9 mouse cellular contexts compared by ENCODE assay signal in the genomic region with DNA sequence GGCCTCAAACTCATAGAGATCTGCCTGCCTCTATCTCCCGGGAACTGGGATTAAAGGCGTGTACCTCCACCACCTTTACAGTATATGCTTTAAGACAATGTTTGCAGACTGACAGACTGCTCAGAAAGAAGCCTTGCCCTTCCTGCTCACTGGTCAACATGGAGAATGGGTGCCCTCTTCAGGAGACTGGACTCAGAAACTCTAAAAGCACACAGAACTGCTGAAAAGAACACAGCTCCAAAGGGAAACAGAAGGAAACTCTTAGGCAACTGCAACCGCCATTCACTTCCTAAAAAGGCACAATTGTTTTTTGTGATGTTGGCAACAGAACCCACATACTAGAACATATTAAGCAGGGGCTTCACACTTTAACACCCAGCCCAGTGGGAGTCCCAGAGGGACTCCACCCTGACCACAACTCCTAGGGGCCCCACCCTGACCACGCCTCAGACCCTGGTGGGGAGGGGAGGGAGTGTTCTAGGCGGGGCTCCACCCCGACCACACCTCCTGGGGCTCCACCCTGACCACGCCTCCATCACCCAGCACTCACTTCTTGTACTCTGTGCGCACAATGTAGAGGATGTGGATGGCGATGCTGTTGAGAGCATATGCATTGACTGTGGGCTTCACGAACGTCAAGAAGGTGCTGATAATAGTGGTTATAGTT. TPM values are rescaled to one million over a fixed set of nuclear protein-coding genes. Genes with fewer than 3 reads are reported as not detected.
DNase-seq lines count a peak whose midpoint lies in the region; ATAC-seq and TF ChIP-seq lines count a peak whose summit lies in the region.
"Had no signal": no experiment of that assay in that cellular context is flagged by ENCODE, and none has a peak within 500 bp of the region (broad histone marks: within the 10 kb centered on the region; RNA-seq: fewer than 3 reads in every experiment).

No protein-coding gene starts in this region.

- H3K36me3 ChIP-seq in heart, adult 2 months (ENCODE audit: control insufficient read depth, insufficient read depth, low read length): no peaks in the 10 kb centered on the region
- H3K36me3 ChIP-seq in limb, embryonic 15.5 days: no peaks in the 10 kb centered on the region
- no peaks in the 10 kb centered on the region for H3K36me3 ChIP-seq in hindbrain, postnatal 0 days (ENCODE audit: insufficient read depth, low read length)
- H3K36me3 ChIP-seq in neural tube, embryonic 15.5 days: no peaks in the 10 kb centered on the region
- H3K36me3 ChIP-seq: limb, embryonic 13.5 days had no signal

- intact Hi-C loops in heart, adult 2 months (cut with DNase I): no loop called here
- intact Hi-C loops in heart, postnatal 25 days (cut with DNase I): no loop called here

- H3K27me3 ChIP-seq in heart, adult 2 months (ENCODE audit: control insufficient read depth, insufficient read depth, low read length): peaks cover 2% of the 10 kb centered on the region; the same call in 1 of the 2 replicates
- no peaks in the 10 kb centered on the region for H3K27me3 ChIP-seq in limb, embryonic 15.5 days
- no peaks in the 10 kb centered on the region for H3K27me3 ChIP-seq in hindbrain, postnatal 0 days (ENCODE audit: insufficient read depth, low read length)
- peaks cover 2% of the 10 kb centered on the region; the same call in 1 of the 2 replicates for H3K27me3 ChIP-seq in neural tube, embryonic 15.5 days (replicated peaks)
- H3K27me3 ChIP-seq: limb, embryonic 13.5 days had no signal

- ATAC-seq in limb, embryonic 15.5 days (ENCODE audit: insufficient number of reproducible peaks, low FRiP score, low TSS enrichment, low read depth): 0 out of 2 replicates have a peak, but pooled peaks have one; percentile 65
- ATAC-seq in hindbrain, postnatal 0 days: no peak
- ATAC-seq in neural tube, embryonic 15.5 days (ENCODE audit: low FRiP score): no peak

- H3K9me3 ChIP-seq in limb, embryonic 15.5 days: no peaks in the 10 kb centered on the region
- H3K9me3 ChIP-seq in hindbrain, postnatal 0 days (ENCODE audit: low read length): no peaks in the 10 kb centered on the region
- no peaks in the 10 kb centered on the region for H3K9me3 ChIP-seq in neural tube, embryonic 15.5 days (replicated peaks)
- H3K9me3 ChIP-seq: limb, embryonic 13.5 days had no signal

- H3K9ac ChIP-seq in heart, adult 2 months (ENCODE audit: low read depth, low read length): no peak overlapping the region
- H3K9ac ChIP-seq in limb, embryonic 15.5 days: no peak overlapping the region
- H3K9ac ChIP-seq in hindbrain, postnatal 0 days (replicated peaks; ENCODE audit: low read length): no peak overlapping the region
- no peak overlapping the region for H3K9ac ChIP-seq in neural tube, embryonic 15.5 days (replicated peaks)
- H3K9ac ChIP-seq: limb, embryonic 13.5 days had no signal

- DNase-seq in heart, adult 2 months: peak in 1 of 2 experiments; percentile 37
- no peak for DNase-seq in heart, postnatal 25 days (ENCODE audit: low spot score)
- DNase-seq in NIH3T3 (ENCODE audit: low read depth): peak; percentile 63
- DNase-seq in skeletal muscle tissue, adult 2 months (ENCODE audit: low read depth, low spot score): peak; percentile 7
- no peak for DNase-seq in right cerebral cortex, adult 2 months (ENCODE audit: low spot score in 2 of 2)
- DNase-seq in hindbrain, postnatal 0 days (ENCODE audit: low spot score): no peak

- no peak for TF ChIP-seq POLR2A in heart, adult 2 months (IDR thresholded peaks at IDR 0.05; ENCODE audit: insufficient read depth, low read depth, low read length)

- no peak overlapping the region for H3K27ac ChIP-seq in heart, adult 2 months
- H3K27ac ChIP-seq in limb, embryonic 15.5 days: no peak overlapping the region
- no peak overlapping the region for H3K27ac ChIP-seq in hindbrain, postnatal 0 days
- no peak overlapping the region for H3K27ac ChIP-seq in neural tube, embryonic 15.5 days (replicated peaks)
- H3K27ac ChIP-seq: limb, embryonic 13.5 days had no signal

- no peaks in the 10 kb centered on the region for H3K4me1 ChIP-seq in heart, adult 2 months (ENCODE audit: control insufficient read depth, insufficient read depth, low read length)
- no peaks in the 10 kb centered on the region for H3K4me1 ChIP-seq in limb, embryonic 15.5 days
- H3K4me1 ChIP-seq in hindbrain, postnatal 0 days (ENCODE audit: insufficient read depth, low read length): no peaks in the 10 kb centered on the region
- H3K4me1 ChIP-seq in neural tube, embryonic 15.5 days: no peaks in the 10 kb centered on the region
- H3K4me1 ChIP-seq: limb, embryonic 13.5 days had no signal

- peak; percentile 27 for TF ChIP-seq CTCF in heart, adult 2 months (IDR thresholded peaks at IDR 0.05)
- TF ChIP-seq CTCF in hindbrain, postnatal 0 days (IDR thresholded peaks at IDR 0.05; ENCODE audit: low read depth): no peak

- no peak for TF ChIP-seq EP300 in heart, adult 2 months (IDR thresholded peaks at IDR 0.05; ENCODE audit: insufficient read depth, low read depth, low read length)

- 20% methylated on average over 11 of the region's 11 CpGs for WGBS in heart, adult 2 months
- WGBS in limb, embryonic 15.5 days: 27% methylated on average over 11 of the region's 11 CpGs
- 38% methylated on average over 11 of the region's 11 CpGs for whole genome bisulfite sequencing in hindbrain, postnatal 0 days
- 35% methylated on average over 11 of the region's 11 CpGs for WGBS in neural tube, embryonic 15.5 days

- H3K4me3 ChIP-seq in heart, adult 2 months: no peak overlapping the region
- H3K4me3 ChIP-seq in limb, embryonic 15.5 days: no peak overlapping the region
- no peak overlapping the region for H3K4me3 ChIP-seq in hindbrain, postnatal 0 days (ENCODE audit: low read length)
- no peak overlapping the region for H3K4me3 ChIP-seq in neural tube, embryonic 15.5 days (replicated peaks)
- H3K4me3 ChIP-seq: limb, embryonic 13.5 days had no signal

- no peak overlapping the region for H3K4me2 ChIP-seq in limb, embryonic 15.5 days
- H3K4me2 ChIP-seq in hindbrain, postnatal 0 days (ENCODE audit: low read depth, low read length): no peak overlapping the region
- no peak overlapping the region for H3K4me2 ChIP-seq in neural tube, embryonic 15.5 days
- H3K4me2 ChIP-seq: limb, embryonic 13.5 days had no signal

- H3K79me2 ChIP-seq in heart, adult 2 months (replicated peaks; ENCODE audit: control insufficient read depth, insufficient read depth, low read length): no peaks in the 10 kb centered on the region

RNA-seq across cellular contexts. Expression of gene Mllt1, which starts 22.7 kb away (rescaled TPM):
- 10 to 100 TPM; 25.3 to 27.2 TPM for total RNA-seq in heart, adult 2 months (2021)
- 27.2 and 31.4 TPM in 2 replicates for polyA plus RNA-seq in heart, adult 2 months (2012; rRNA removed)
- total RNA-seq in heart, postnatal 25 days (2021): 10 to 100 TPM; 21.6 to 21.8 TPM
- polyA plus RNA-seq in limb, embryonic 15.5 days (2015; fragmentation: Nextera tagmentation; extraction: Ambion mirVana): 43.6 and 50.5 TPM in 2 replicates
- 131 and 135 TPM in 2 replicates for total RNA-seq in hindbrain, postnatal 0 days (2014; rRNA removed)
- polyA plus RNA-seq in hindbrain, postnatal 0 days (2015; fragmentation: Nextera tagmentation; extraction: Ambion mirVana): 46.7 and 52.0 TPM in 2 replicates
- polyA plus RNA-seq in neural tube, embryonic 15.5 days (2015; fragmentation: Nextera tagmentation; extraction: Ambion mirVana): 69.0 and 74.9 TPM in 2 replicates

RNA-seq across cellular contexts. Expression of gene Acer1, which starts 24.0 kb away (rescaled TPM):
- not detected for total RNA-seq in heart, adult 2 months (2021)
- polyA plus RNA-seq in heart, adult 2 months (2012; rRNA removed): not detected in 2 replicates
- total RNA-seq in heart, postnatal 25 days (2021): not detected
- polyA plus RNA-seq in limb, embryonic 15.5 days (2015; fragmentation: Nextera tagmentation; extraction: Ambion mirVana): 20.5 and 24.0 TPM in 2 replicates
- total RNA-seq in hindbrain, postnatal 0 days (2014; rRNA removed): not detected in 2 replicates
- polyA plus RNA-seq in hindbrain, postnatal 0 days (2015; fragmentation: Nextera tagmentation; extraction: Ambion mirVana): not detected in 2 replicates
- not detected in 2 replicates for polyA plus RNA-seq in neural tube, embryonic 15.5 days (2015; fragmentation: Nextera tagmentation; extraction: Ambion mirVana)
- polyA plus RNA-seq: limb, embryonic 13.5 days had no signal

RNA-seq across cellular contexts. Expression of gene Clpp, which starts 32.2 kb away (rescaled TPM):
- 10 to 100 TPM; 72.1 to 84.9 TPM for total RNA-seq in heart, adult 2 months (2021)
- polyA plus RNA-seq in heart, adult 2 months (2012; rRNA removed): 150 and 155 TPM in 2 replicates
- 10 to 100 TPM; 73.4 TPM for total RNA-seq in heart, postnatal 25 days (2021)
- 136 and 142 TPM in 2 replicates for polyA plus RNA-seq in limb, embryonic 15.5 days (2015; fragmentation: Nextera tagmentation; extraction: Ambion mirVana)
- 137 and 150 TPM in 2 replicates for total RNA-seq in hindbrain, postnatal 0 days (2014; rRNA removed)
- polyA plus RNA-seq in hindbrain, postnatal 0 days (2015; fragmentation: Nextera tagmentation; extraction: Ambion mirVana): 163 TPM in 2 replicates
- 164 and 177 TPM in 2 replicates for polyA plus RNA-seq in neural tube, embryonic 15.5 days (2015; fragmentation: Nextera tagmentation; extraction: Ambion mirVana)

RNA-seq across cellular contexts. Expression of gene Alkbh7, which starts 39.2 kb away (rescaled TPM):
- 10 to 100 TPM; 65.3 to 72.8 TPM for total RNA-seq in heart, adult 2 months (2021)
- 74.5 and 90.8 TPM in 2 replicates for polyA plus RNA-seq in heart, adult 2 months (2012; rRNA removed)
- 10 to 100 TPM; 65.4 to 77.8 TPM for total RNA-seq in heart, postnatal 25 days (2021)
- polyA plus RNA-seq in limb, embryonic 15.5 days (2015; fragmentation: Nextera tagmentation; extraction: Ambion mirVana): 36.3 and 39.0 TPM in 2 replicates
- 58.0 and 70.3 TPM in 2 replicates for total RNA-seq in hindbrain, postnatal 0 days (2014; rRNA removed)
- polyA plus RNA-seq in hindbrain, postnatal 0 days (2015; fragmentation: Nextera tagmentation; extraction: Ambion mirVana): 66.0 and 70.2 TPM in 2 replicates
- polyA plus RNA-seq in neural tube, embryonic 15.5 days (2015; fragmentation: Nextera tagmentation; extraction: Ambion mirVana): 56.2 and 59.4 TPM in 2 replicates

RNA-seq across cellular contexts. Expression of gene Pspn, which starts 41.9 kb away (rescaled TPM):
- total RNA-seq in heart, adult 2 months (2021): not detected
- not detected in 2 replicates for polyA plus RNA-seq in heart, adult 2 months (2012; rRNA removed)
- not detected for total RNA-seq in heart, postnatal 25 days (2021)
- 0.42 TPM in 1 of 2 replicates, not detected in the other for polyA plus RNA-seq in limb, embryonic 15.5 days (2015; fragmentation: Nextera tagmentation; extraction: Ambion mirVana)
- not detected in 2 replicates for total RNA-seq in hindbrain, postnatal 0 days (2014; rRNA removed)
- not detected in 2 replicates for polyA plus RNA-seq in hindbrain, postnatal 0 days (2015; fragmentation: Nextera tagmentation; extraction: Ambion mirVana)
- polyA plus RNA-seq in neural tube, embryonic 15.5 days (2015; fragmentation: Nextera tagmentation; extraction: Ambion mirVana): 0.43 and 0.49 TPM in 2 replicates
- polyA plus RNA-seq: limb, embryonic 13.5 days had no signal

Comparison
In these comparisons a context has a peak if more than half of its experiments do, and no peak if none do; other contexts are left out.
1. DNase-seq: peak in NIH3T3 (single experiment) and skeletal muscle tissue, adult 2 months (single experiment); none in heart, postnatal 25 days (single experiment), right cerebral cortex, adult 2 months (0 of 2) and hindbrain, postnatal 0 days (single experiment).
2. RNA of gene Acer1, which starts 24.0 kb away (polyA plus RNA-seq): 20.5 to 24.0 TPM in limb, embryonic 15.5 days; not detected in heart, adult 2 months, not detected in hindbrain, postnatal 0 days and not detected in neural tube, embryonic 15.5 days; every median in the first group is over 10 times any median in the second.